Mouse (Mus musculus): Measurements from ENCODE around the gene Apol9a. TPM values are rescaled to one million over a fixed set of nuclear protein-coding genes. Genes with fewer than 3 reads are reported as not detected.

Apol9a gene
- polyA plus RNA-seq, 1 experiment, result 0.72 TPM

GRCm38 (mm10) chr15:77366706-77367484, 44.0 kb downstream of the Apol9a start:
- Histone ChIP-seq H3K27ac (ENCODE audit: control insufficient read depth, insufficient read depth, low read depth, low read length, poor library complexity) (0 out of 2 replicates have a peak overlapping the region, but pooled peaks have one; percentile 10), H3K4me1 (ENCODE audit: control insufficient read depth, insufficient read depth, low read length) (no peaks in the 10 kb centered on the region), H3K4me3 (replicated peaks; ENCODE audit: control insufficient read depth, low read depth, low read length) (no peak overlapping the region)
- WGBS, result 15% methylated on average over 26 of the region's 26 CpGs
- TF ChIP-seq POLR2A (IDR thresholded peaks at IDR 0.05; ENCODE audit: borderline replicate concordance, control insufficient read depth, low read depth, low read length) (no peak), CTCF (IDR thresholded peaks at IDR 0.05; ENCODE audit: control insufficient read depth, insufficient read depth, low read length) (peak; percentile 34; the same call in 1 of the 2 replicates)

- TF ChIP-seq POLR2A (IDR thresholded peaks at IDR 0.05; ENCODE audit: borderline replicate concordance, control insufficient read depth, low read depth, low read length), result no peak
- no peak for TF ChIP-seq CTCF (IDR thresholded peaks at IDR 0.05; ENCODE audit: control insufficient read depth, insufficient read depth, low read length)
- Histone ChIP-seq H3K4me1 (ENCODE audit: control insufficient read depth, insufficient read depth, low read length) (no peaks in the 10 kb centered on the region), H3K27ac (ENCODE audit: control insufficient read depth, insufficient read depth, low read depth, low read length, poor library complexity) (no peak overlapping the region), H3K4me3 (replicated peaks; ENCODE audit: control insufficient read depth, low read depth, low read length) (no peak overlapping the region)
- 65% methylated on average over 9 of the region's 9 CpGs for WGBS
These were observed 45.0 kb downstream of the Apol9a start for GRCm38 (mm10) chr15:77365700-77366570.

GRCm38 (mm10) chr15:77364026-77364425, 46.9 kb downstream of the Apol9a start:
- Histone ChIP-seq H3K4me3 (replicated peaks; ENCODE audit: control insufficient read depth, low read depth, low read length) (no peak overlapping the region), H3K4me1 (ENCODE audit: control insufficient read depth, insufficient read depth, low read length) (no peaks in the 10 kb centered on the region), H3K27ac (ENCODE audit: control insufficient read depth, insufficient read depth, low read depth, low read length, poor library complexity) (no peak overlapping the region)
- TF ChIP-seq POLR2A (IDR thresholded peaks at IDR 0.05; ENCODE audit: borderline replicate concordance, control insufficient read depth, low read depth, low read length) (no peak), CTCF (IDR thresholded peaks at IDR 0.05; ENCODE audit: control insufficient read depth, insufficient read depth, low read length) (no peak)
- WGBS, result 42% methylated on average over 3 of the region's 3 CpGs

- Histone ChIP-seq H3K27ac (ENCODE audit: control insufficient read depth, insufficient read depth, low read depth, low read length, poor library complexity) (no peak overlapping the region), H3K4me3 (replicated peaks; ENCODE audit: control insufficient read depth, low read depth, low read length) (no peak overlapping the region), H3K4me1 (ENCODE audit: control insufficient read depth, insufficient read depth, low read length) (no peaks in the 10 kb centered on the region)
- TF ChIP-seq POLR2A (IDR thresholded peaks at IDR 0.05; ENCODE audit: borderline replicate concordance, control insufficient read depth, low read depth, low read length) (no peak), CTCF (IDR thresholded peaks at IDR 0.05; ENCODE audit: control insufficient read depth, insufficient read depth, low read length) (no peak)
- 71% methylated on average over 6 of the region's 6 CpGs for WGBS
These were observed 47.4 kb downstream of the Apol9a start for GRCm38 (mm10) chr15:77363578-77363977.

GRCm38 (mm10) chr15:77362952-77363351, 48.0 kb downstream of the Apol9a start:
- Histone ChIP-seq H3K4me3 (replicated peaks; ENCODE audit: control insufficient read depth, low read depth, low read length) (no peak overlapping the region), H3K4me1 (ENCODE audit: control insufficient read depth, insufficient read depth, low read length) (no peaks in the 10 kb centered on the region), H3K27ac (ENCODE audit: control insufficient read depth, insufficient read depth, low read depth, low read length, poor library complexity) (no peak overlapping the region)
- WGBS, result 44% methylated on average over 5 of the region's 5 CpGs
- TF ChIP-seq POLR2A (IDR thresholded peaks at IDR 0.05; ENCODE audit: borderline replicate concordance, control insufficient read depth, low read depth, low read length), result no peak
- no peak for TF ChIP-seq CTCF (IDR thresholded peaks at IDR 0.05; ENCODE audit: control insufficient read depth, insufficient read depth, low read length)

GRCm38 (mm10) chr15:77359905-77360304, 51.0 kb downstream of the Apol9a start:
- no peak overlapping the region for H3K4me3 ChIP-seq (replicated peaks; ENCODE audit: control insufficient read depth, low read depth, low read length)
- 85% methylated on average over 8 of the region's 8 CpGs for WGBS
- TF ChIP-seq POLR2A (IDR thresholded peaks at IDR 0.05; ENCODE audit: borderline replicate concordance, control insufficient read depth, low read depth, low read length), result no peak
- H3K4me1 ChIP-seq (ENCODE audit: control insufficient read depth, insufficient read depth, low read length), result no peaks in the 10 kb centered on the region
- H3K27ac ChIP-seq (ENCODE audit: control insufficient read depth, insufficient read depth, low read depth, low read length, poor library complexity), result no peak overlapping the region

- no peak for TF ChIP-seq POLR2A (IDR thresholded peaks at IDR 0.05; ENCODE audit: borderline replicate concordance, control insufficient read depth, low read depth, low read length)
- no peak for TF ChIP-seq CTCF (IDR thresholded peaks at IDR 0.05; ENCODE audit: control insufficient read depth, insufficient read depth, low read length)
- H3K27ac ChIP-seq (ENCODE audit: control insufficient read depth, insufficient read depth, low read depth, low read length, poor library complexity), result no peak overlapping the region
- 69% methylated on average over 9 of the region's 9 CpGs for WGBS
- H3K4me1 ChIP-seq (ENCODE audit: control insufficient read depth, insufficient read depth, low read length), result no peaks in the 10 kb centered on the region
- no peak overlapping the region for H3K4me3 ChIP-seq (replicated peaks; ENCODE audit: control insufficient read depth, low read depth, low read length)
These were observed 51.4 kb downstream of the Apol9a start for GRCm38 (mm10) chr15:77359486-77359885.

- H3K4me1 ChIP-seq (ENCODE audit: control insufficient read depth, insufficient read depth, low read length), result no peaks in the 10 kb centered on the region
- WGBS, result 44% methylated on average over 6 of the region's 6 CpGs
- H3K4me3 ChIP-seq (replicated peaks; ENCODE audit: control insufficient read depth, low read depth, low read length), result no peak overlapping the region
- H3K27ac ChIP-seq (ENCODE audit: control insufficient read depth, insufficient read depth, low read depth, low read length, poor library complexity), result no peak overlapping the region
- TF ChIP-seq CTCF (IDR thresholded peaks at IDR 0.05; ENCODE audit: control insufficient read depth, insufficient read depth, low read length), result no peak
These were observed 51.9 kb downstream of the Apol9a start for GRCm38 (mm10) chr15:77359084-77359483.

Measured in bone marrow, adult 2 months (tissue).